Mouse (Mus musculus): ENCODE measurements around the gene Phgdh. TPM values are rescaled to one million over a fixed set of nuclear protein-coding genes. Genes with fewer than 3 reads are reported as not detected.
"Not testable (repeated sequence)": the region's sequence is repeated elsewhere in the genome, so short reads cannot be mapped to it uniquely, and the experiment has no call there.

Phgdh gene
- polyA plus RNA-seq (2016; fragmentation: Nextera tagmentation; extraction: Ambion mirVana) = 345 and 380 TPM in 2 replicates

GRCm38 (mm10) chr3:98339706-98340109, at the start of gene Phgdh:
Gene Phgdh, minus strand, starts transcription at chr3:98339990.
- H3K36me3 ChIP-seq; H3K27me3 ChIP-seq (ENCODE audit: insufficient read depth, poor library complexity, severe bottlenecking); H3K9me3 ChIP-seq: not testable (repeated sequence)
- H3K4me1 ChIP-seq (replicated peaks) = peaks cover 43% of the 10 kb centered on the region
- peak within 1 kb of the TSS; percentile 90 for H3K4me3 ChIP-seq
- WGBS = 0% methylated on average over 10 of the region's 10 CpGs
- peak; percentile 85 for DNase-seq (ENCODE audit: low spot score)
- peak within 1 kb of the TSS; percentile 95 for H3K27ac ChIP-seq

DNA sequence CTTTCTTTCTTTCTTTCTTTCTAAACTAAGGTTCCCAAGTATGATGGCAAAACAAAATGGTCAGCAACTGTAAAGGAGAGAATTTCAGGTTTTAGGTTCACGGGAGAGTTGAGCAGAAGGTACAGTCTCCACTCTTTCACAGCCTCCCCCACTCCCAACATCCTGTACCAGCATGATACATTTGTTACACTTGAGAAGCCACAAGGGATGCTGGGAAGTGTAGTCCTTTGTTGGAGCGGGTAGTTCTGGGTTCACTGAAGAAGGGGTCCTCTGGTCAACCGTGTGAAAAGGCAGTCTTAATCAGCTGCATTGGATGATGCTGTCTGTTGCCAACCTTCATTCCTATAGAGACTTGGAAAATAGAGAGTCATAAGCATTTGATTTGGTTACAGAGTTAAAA, 49.5 kb upstream of the Phgdh start:
- no peaks in the 10 kb centered on the region for H3K36me3 ChIP-seq
- no peaks in the 10 kb centered on the region for H3K9me3 ChIP-seq
- H3K4me3 ChIP-seq = no peak overlapping the region
- H3K27me3 ChIP-seq (ENCODE audit: insufficient read depth, poor library complexity, severe bottlenecking) = no peaks in the 10 kb centered on the region
- peaks cover 6% of the 10 kb centered on the region; the same call in 1 of the 2 replicates for H3K4me1 ChIP-seq (replicated peaks)
- H3K27ac ChIP-seq = no peak overlapping the region
- 59% methylated on average over 3 of the region's 3 CpGs for WGBS
- no peak for DNase-seq (ENCODE audit: low spot score)

DNA sequence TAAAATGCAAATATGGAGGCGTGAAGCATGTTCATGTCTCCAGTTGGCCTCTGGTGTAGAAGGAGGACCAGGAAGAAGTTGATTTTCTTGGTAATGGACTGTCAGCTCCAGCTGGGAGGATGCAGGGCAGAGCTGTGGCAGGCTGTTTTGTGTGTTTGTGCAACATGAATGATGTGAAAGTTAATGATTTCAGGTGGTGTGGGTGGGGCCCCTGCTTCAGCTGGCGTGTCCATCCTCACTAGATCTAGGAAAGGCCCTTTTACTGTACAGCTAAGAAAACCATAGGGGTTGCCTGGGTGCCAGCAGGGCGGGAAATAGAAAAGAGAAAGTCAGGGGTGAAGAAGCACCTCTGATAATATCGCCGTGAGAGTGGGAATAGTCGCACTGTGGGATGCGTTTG, 48.0 kb upstream of the Phgdh start:
- H3K27ac ChIP-seq = no peak overlapping the region
- 85% methylated on average over 7 of the region's 7 CpGs for WGBS
- no peaks in the 10 kb centered on the region for H3K27me3 ChIP-seq (ENCODE audit: insufficient read depth, poor library complexity, severe bottlenecking)
- DNase-seq (ENCODE audit: low spot score) = no peak
- no peaks in the 10 kb centered on the region for H3K9me3 ChIP-seq
- no peaks in the 10 kb centered on the region for H3K36me3 ChIP-seq
- H3K4me1 ChIP-seq (replicated peaks) = peaks cover 19% of the 10 kb centered on the region
- no peak overlapping the region for H3K4me3 ChIP-seq

DNA sequence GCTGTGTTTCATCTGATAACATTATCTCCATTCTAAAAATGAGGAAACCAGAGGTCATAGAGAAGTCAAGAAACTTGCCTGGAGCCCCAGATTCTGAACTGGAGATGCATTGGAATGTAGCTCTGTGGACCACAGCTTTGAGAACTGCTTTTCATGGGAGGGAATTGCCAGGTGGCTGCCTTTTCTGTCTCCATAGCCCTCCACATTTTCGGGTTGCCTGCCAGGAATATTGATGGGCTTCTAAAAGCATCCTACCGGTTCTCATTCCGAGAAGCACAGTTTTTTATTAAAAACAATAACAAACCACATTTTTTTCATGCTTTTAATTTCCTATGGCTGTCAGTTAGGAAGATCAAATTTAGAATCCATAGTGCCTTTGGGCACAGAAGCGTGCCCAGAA, 47.3 kb upstream of the Phgdh start:
- Histone ChIP-seq H3K4me1 (replicated peaks) (peaks cover 20% of the 10 kb centered on the region), H3K36me3 (no peaks in the 10 kb centered on the region), H3K27me3 (ENCODE audit: insufficient read depth, poor library complexity, severe bottlenecking) (no peaks in the 10 kb centered on the region), H3K27ac (no peak overlapping the region), H3K9me3 (no peaks in the 10 kb centered on the region), H3K4me3 (no peak overlapping the region)
- WGBS = 80% methylated on average over 4 of the region's 4 CpGs
- no peak for DNase-seq (ENCODE audit: low spot score)

DNA sequence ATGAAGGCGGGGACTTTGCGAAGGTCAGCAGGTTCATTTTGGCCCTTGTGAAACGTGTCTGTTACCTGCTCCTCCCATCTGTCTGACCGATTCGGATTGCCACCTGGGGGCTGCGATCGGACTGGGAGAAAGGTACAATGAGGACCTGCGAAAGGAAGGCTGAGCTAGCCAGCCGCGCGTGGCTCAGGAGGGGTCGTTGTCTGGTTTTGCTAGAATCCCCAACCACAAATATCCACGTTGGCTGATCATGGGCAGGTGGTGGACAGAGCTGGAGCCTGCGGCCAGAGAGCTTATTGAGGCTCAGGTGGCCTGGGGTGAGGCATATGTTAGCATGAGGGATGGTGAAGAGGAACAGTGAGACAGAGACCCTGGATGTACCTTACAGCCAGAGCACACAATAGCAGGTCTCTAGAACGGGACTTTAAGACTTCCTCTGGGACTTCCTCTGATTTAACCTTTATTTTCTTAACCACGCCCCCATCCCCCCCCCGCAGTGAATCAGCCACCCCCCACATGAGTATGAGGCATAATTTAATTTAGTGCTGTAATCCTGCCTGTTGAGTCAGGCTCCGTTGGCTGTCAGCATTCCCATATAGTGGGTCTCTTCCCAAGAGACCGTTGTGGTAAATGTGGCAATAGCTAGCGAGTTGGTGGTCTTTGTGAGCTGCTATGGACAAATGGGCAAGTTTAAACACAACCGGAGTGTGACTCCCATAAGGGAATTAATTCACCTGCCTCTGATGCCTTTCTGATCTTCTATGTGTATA, 43.4 kb upstream of the Phgdh start:
- H3K4me3 ChIP-seq = peak overlapping the region; percentile 88
- peaks cover 3% of the 10 kb centered on the region; the same call in 1 of the 2 replicates for H3K27me3 ChIP-seq (ENCODE audit: insufficient read depth, poor library complexity, severe bottlenecking)
- H3K9me3 ChIP-seq = no peaks in the 10 kb centered on the region
- WGBS = 12% methylated on average over 21 of the region's 21 CpGs
- DNase-seq (ENCODE audit: low spot score) = no peak
- H3K36me3 ChIP-seq = no peaks in the 10 kb centered on the region
- peak overlapping the region; percentile 95 for H3K27ac ChIP-seq
- H3K4me1 ChIP-seq (replicated peaks) = peaks cover 36% of the 10 kb centered on the region

- WGBS = under 1% methylated on average over 42 of the region's 42 CpGs
- peak; percentile 84 for DNase-seq (ENCODE audit: low spot score)
- peaks cover 3% of the 10 kb centered on the region; the same call in 1 of the 2 replicates for H3K27me3 ChIP-seq (ENCODE audit: insufficient read depth, poor library complexity, severe bottlenecking)
- no peaks in the 10 kb centered on the region for H3K36me3 ChIP-seq
- peak within 1 kb of the TSS; percentile 88 for H3K4me3 ChIP-seq
- peaks cover 36% of the 10 kb centered on the region for H3K4me1 ChIP-seq (replicated peaks)
- peak within 1 kb of the TSS; percentile 95 for H3K27ac ChIP-seq
- no peaks in the 10 kb centered on the region for H3K9me3 ChIP-seq
Observed at GRCm38 (mm10) chr3:98382246-98382939, 42.6 kb upstream of the Phgdh start, which contains the start of gene Zfp697. Gene Zfp697, plus strand, starts transcription at chr3:98382461.

DNA sequence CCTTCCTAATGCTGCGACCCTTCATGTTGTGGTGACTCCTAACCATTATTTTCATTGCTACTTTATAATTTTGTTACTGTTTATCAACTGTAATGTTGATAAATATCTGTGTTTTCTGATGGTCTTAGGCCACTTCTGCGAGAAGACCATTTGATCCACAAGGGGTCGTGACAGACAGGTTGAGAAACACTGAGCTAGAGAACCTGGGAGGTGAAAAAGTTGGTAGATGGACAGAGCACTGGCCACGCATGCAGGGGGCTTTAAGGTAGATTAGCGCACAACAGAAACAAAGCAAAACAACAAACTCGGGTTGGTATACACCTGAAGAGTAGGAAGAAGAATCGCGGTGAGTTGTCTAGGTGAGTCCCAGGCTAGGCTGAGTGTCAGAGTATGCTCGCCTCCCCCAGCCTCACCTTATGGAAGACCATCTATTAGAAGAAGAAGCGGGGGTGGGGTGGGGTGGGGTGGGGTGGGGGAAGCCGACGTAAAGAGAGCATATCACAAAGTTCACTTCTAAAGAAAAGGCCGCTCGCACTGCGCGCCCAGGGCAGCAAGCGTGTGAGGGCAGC, 42.0 kb upstream of the Phgdh start:
- no peak for DNase-seq (ENCODE audit: low spot score)
- WGBS = 7% methylated on average over 17 of the region's 17 CpGs
- Histone ChIP-seq H3K27ac (peak overlapping the region; percentile 95), H3K4me3 (peak overlapping the region; percentile 88), H3K9me3 (no peaks in the 10 kb centered on the region), H3K4me1 (replicated peaks) (peaks cover 35% of the 10 kb centered on the region), H3K27me3 (ENCODE audit: insufficient read depth, poor library complexity, severe bottlenecking) (peaks cover 3% of the 10 kb centered on the region; the same call in 1 of the 2 replicates), H3K36me3 (no peaks in the 10 kb centered on the region)

DNA sequence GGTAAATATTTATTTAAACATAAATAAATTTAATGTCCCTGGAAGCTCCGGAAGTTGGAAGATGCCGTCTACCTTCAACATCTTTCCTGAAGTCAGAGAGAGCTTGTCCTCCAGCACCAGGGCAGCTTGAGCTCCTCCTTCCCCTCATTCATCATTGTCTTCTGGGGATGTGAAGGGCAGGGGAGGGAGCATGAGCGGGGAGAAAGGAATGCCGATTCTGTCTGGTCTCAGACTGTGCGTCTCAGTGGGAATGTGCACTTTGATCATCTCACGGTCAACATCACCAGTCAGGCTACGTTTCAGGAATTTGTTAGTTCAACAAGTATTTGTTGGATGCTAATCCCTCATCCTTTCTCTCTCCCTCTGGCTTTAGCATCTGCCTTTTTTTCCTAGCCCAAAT, 39.4 kb upstream of the Phgdh start:
- Histone ChIP-seq H3K27me3 (ENCODE audit: insufficient read depth, poor library complexity, severe bottlenecking) (peaks cover 3% of the 10 kb centered on the region; the same call in 1 of the 2 replicates), H3K36me3 (no peaks in the 10 kb centered on the region), H3K27ac (no peak overlapping the region), H3K4me3 (no peak overlapping the region), H3K9me3 (no peaks in the 10 kb centered on the region), H3K4me1 (replicated peaks) (peaks cover 30% of the 10 kb centered on the region)
- 19% methylated on average over 7 of the region's 7 CpGs for WGBS
- DNase-seq (ENCODE audit: low spot score) = peak; percentile 8

DNA sequence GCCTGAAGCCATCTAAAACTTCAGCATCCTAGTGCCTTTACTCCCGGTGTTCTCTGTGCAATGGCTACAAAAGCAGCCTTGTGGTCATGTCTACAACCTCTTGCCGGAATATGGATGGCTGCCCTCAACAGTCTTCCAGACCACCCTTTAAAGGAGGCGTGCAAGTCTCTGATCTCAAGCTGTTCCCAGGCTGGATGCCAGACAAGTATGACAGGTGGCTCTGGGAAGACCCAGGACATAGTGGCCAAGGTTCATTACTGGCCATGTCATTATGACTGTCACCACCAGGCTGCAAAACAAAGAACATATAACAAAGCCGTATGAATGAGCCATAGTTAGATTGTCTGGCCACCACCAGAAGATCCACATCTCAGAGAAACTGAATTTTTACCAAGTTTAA, 38.5 kb upstream of the Phgdh start:
- WGBS = 78% methylated on average over 4 of the region's 4 CpGs
- DNase-seq (ENCODE audit: low spot score) = no peak
- no peaks in the 10 kb centered on the region for H3K9me3 ChIP-seq
- peaks cover 3% of the 10 kb centered on the region; the same call in 1 of the 2 replicates for H3K27me3 ChIP-seq (ENCODE audit: insufficient read depth, poor library complexity, severe bottlenecking)
- H3K27ac ChIP-seq = no peak overlapping the region
- H3K36me3 ChIP-seq = no peaks in the 10 kb centered on the region
- H3K4me3 ChIP-seq = no peak overlapping the region
- peaks cover 22% of the 10 kb centered on the region for H3K4me1 ChIP-seq (replicated peaks)

DNA sequence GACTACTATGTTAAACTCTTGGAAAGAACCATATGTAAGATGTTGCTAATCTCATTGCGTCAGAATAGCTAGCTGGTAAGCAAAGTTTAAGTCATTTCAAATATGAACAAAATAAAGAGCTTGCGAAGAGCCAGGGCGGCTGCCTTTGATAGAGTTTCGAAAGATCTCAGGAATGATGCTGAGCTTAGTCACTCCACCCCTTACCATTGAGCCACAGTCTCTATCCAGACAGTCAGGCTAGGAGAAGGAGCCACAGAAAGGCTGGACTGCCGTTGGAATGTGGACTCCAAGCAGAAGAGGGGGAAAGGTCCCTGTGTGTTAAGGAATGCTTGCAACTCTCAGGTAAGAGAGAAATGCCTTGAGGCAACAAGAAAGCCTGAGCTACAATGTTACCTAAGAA, 35.2 kb upstream of the Phgdh start:
- WGBS = 89% methylated on average over 5 of the region's 5 CpGs
- H3K4me3 ChIP-seq = no peak overlapping the region
- H3K9me3 ChIP-seq = peaks cover 6% of the 10 kb centered on the region; the same call in 1 of the 2 replicates
- H3K27me3 ChIP-seq (ENCODE audit: insufficient read depth, poor library complexity, severe bottlenecking) = no peaks in the 10 kb centered on the region
- no peaks in the 10 kb centered on the region for H3K36me3 ChIP-seq
- DNase-seq (ENCODE audit: low spot score) = no peak
- no peak overlapping the region for H3K27ac ChIP-seq
- peaks cover 10% of the 10 kb centered on the region; the same call in 1 of the 2 replicates for H3K4me1 ChIP-seq (replicated peaks)

GRCm38 (mm10) chr3:98374062-98374719, 34.4 kb upstream of the Phgdh start:
- 84% methylated on average over 3 of the region's 3 CpGs for WGBS

GRCm38 (mm10) chr3:98368776-98369175, 29.0 kb upstream of the Phgdh start:
- DNase-seq (ENCODE audit: low spot score) = no peak
- Histone ChIP-seq H3K27me3 (ENCODE audit: insufficient read depth, poor library complexity, severe bottlenecking) (no peaks in the 10 kb centered on the region), H3K27ac (no peak overlapping the region), H3K36me3 (no peaks in the 10 kb centered on the region), H3K4me3 (no peak overlapping the region), H3K9me3 (peaks cover 6% of the 10 kb centered on the region; the same call in 1 of the 2 replicates), H3K4me1 (replicated peaks) (no peaks in the 10 kb centered on the region)
- 93% methylated on average over 2 of the region's 2 CpGs for WGBS

More at GRCm38 (mm10) chr3:98374062-98374719, 34.4 kb upstream of the Phgdh start:
- DNase-seq (ENCODE audit: low spot score) = no peak
- no peak overlapping the region for H3K27ac ChIP-seq
- H3K4me1 ChIP-seq (replicated peaks) = peaks cover 4% of the 10 kb centered on the region; the same call in 1 of the 2 replicates
- peaks cover 6% of the 10 kb centered on the region; the same call in 1 of the 2 replicates for H3K9me3 ChIP-seq
- H3K27me3 ChIP-seq (ENCODE audit: insufficient read depth, poor library complexity, severe bottlenecking) = no peaks in the 10 kb centered on the region
- no peaks in the 10 kb centered on the region for H3K36me3 ChIP-seq
- H3K4me3 ChIP-seq = no peak overlapping the region

All from hindbrain, embryonic 10.5 days (tissue).